Mouse (Mus musculus) kidney, embryonic 14.5 days (tissue): ENCODE data around the gene Por. TPM values are rescaled to one million over a fixed set of nuclear protein-coding genes. Genes with fewer than 3 reads are reported as not detected.
A peak's percentile ranks its signal among the peaks of the same experiment; 100 is the strongest.

ENCODE experiments used
- ATAC-seq: fragments of 200-750 bp; cut with Nextera tagmentation; 2 replicates; pipeline ENCODE4 v1.8.0; 2017; ENCODE audit warnings: moderate number of reproducible peaks, mild to moderate bottlenecking, moderate TSS enrichment, moderate library complexity; ENCODE audit not compliant: low FRiP score, low TSS enrichment
- H3K27ac ChIP-seq: fragments of 300-500 bp; sonication (generic); 2 replicates; pipeline ENCODE4 v1.5.1; 2014; ENCODE audit warnings: low read depth, mild to moderate bottlenecking, low read length, moderate library complexity, mixed read lengths
- H3K27me3 ChIP-seq: fragments of 300-500 bp; sonication (generic); 2 replicates; pipeline ENCODE4 v1.6.1; 2014; ENCODE audit warnings: mild to moderate bottlenecking, low read length; ENCODE audit not compliant: control insufficient read depth, insufficient read depth
- H3K36me3 ChIP-seq: fragments of 300-500 bp; sonication (generic); 2 replicates; pipeline ENCODE4 v1.6.1; 2014; ENCODE audit warnings: low read length, mixed read lengths; ENCODE audit not compliant: control insufficient read depth, insufficient read depth
- H3K4me1 ChIP-seq: fragments of 300-500 bp; sonication (generic); 2 replicates; pipeline ENCODE4 v1.6.1; 2014; ENCODE audit warnings: low read length, mixed read lengths; ENCODE audit not compliant: control insufficient read depth, insufficient read depth
- H3K4me2 ChIP-seq: fragments of 300-500 bp; sonication (generic); replicated peaks from 2 replicates; pipeline ENCODE4 v1.6.1; 2014; ENCODE audit warnings: low read depth, mild to moderate bottlenecking, low read length
- H3K4me3 ChIP-seq: fragments of 300-500 bp; sonication (generic); 2 replicates; pipeline ENCODE4 v1.5.1; 2014; ENCODE audit warnings: mild to moderate bottlenecking, low read length
- H3K9ac ChIP-seq: fragments of 300-500 bp; sonication (generic); 2 replicates; pipeline ENCODE4 v1.6.1; 2014; ENCODE audit warnings: low read depth, mild to moderate bottlenecking, low read length, moderate library complexity
- H3K9me3 ChIP-seq: fragments of 300-500 bp; sonication (generic); 2 replicates; pipeline ENCODE4 v1.6.1; 2016; ENCODE audit warnings: low read length; ENCODE audit not compliant: control insufficient read depth
- WGBS: fragments of 180-500 bp; shearing (Covaris S2); extraction: QIAGEN DNeasy Blood & Tissue Kit; methylation state at CpG from one replicate; pipeline ENCODE4 v1.1.7; 2014; 5-methylcytosine and 5-hydroxymethylcytosine counted together
- polyA plus RNA-seq: library from polyadenylated mRNA; unstranded; fragments of >200 nt; fragmentation: Nextera tagmentation; extraction: Ambion mirVana; gene quantifications from 2 replicates; pipeline ENCODE4 v1.2.1, GENCODE M21; 2014

Gene Por
- polyA plus RNA-seq, 1 experiment from 2014 or later, result 64.2 TPM

GRCm38 (mm10) chr5:135666890-135667289 lies 2.9 kb upstream of the Por start:
- ATAC-seq, result no peak
- Histone ChIP-seq H3K9ac (no peak overlapping the region), H3K27me3 (no peaks in the 10 kb centered on the region), H3K36me3 (no peaks in the 10 kb centered on the region), H3K27ac (no peak overlapping the region), H3K4me2 (no peak overlapping the region), H3K4me1 (no peaks in the 10 kb centered on the region), H3K4me3 (no peak overlapping the region), H3K9me3 (peaks cover 4% of the 10 kb centered on the region; the same call in 1 of the 2 replicates)
- WGBS, result 91% methylated on average over 5 of the region's 5 CpGs

GRCm38 (mm10) chr5:135668071-135668470 lies 1.8 kb upstream of the Por start:
- Histone ChIP-seq H3K27me3 (no peaks in the 10 kb centered on the region), H3K4me2 (no peak overlapping the region), H3K9ac (no peak overlapping the region), H3K27ac (no peak overlapping the region), H3K9me3 (peaks cover 4% of the 10 kb centered on the region; the same call in 1 of the 2 replicates), H3K36me3 (no peaks in the 10 kb centered on the region), H3K4me1 (no peaks in the 10 kb centered on the region), H3K4me3 (no peak overlapping the region)
- WGBS, result 85% methylated on average over 7 of the region's 7 CpGs
- no peak for ATAC-seq

- Histone ChIP-seq H3K4me3 (no peak overlapping the region), H3K4me1 (peaks cover 19% of the 10 kb centered on the region)
These were observed 1.0 kb downstream of the Por start for GRCm38 (mm10) chr5:135670881-135671280.

GRCm38 (mm10) chr5:135672509-135672908 lies 2.7 kb downstream of the Por start:
- no peaks in the 10 kb centered on the region for H3K27me3 ChIP-seq
- no peaks in the 10 kb centered on the region for H3K9me3 ChIP-seq
- no peak for ATAC-seq
- H3K9ac ChIP-seq, result no peak overlapping the region
- H3K4me1 ChIP-seq, result peaks cover 19% of the 10 kb centered on the region
- no peaks in the 10 kb centered on the region for H3K36me3 ChIP-seq
- no peak overlapping the region for H3K4me3 ChIP-seq
- H3K27ac ChIP-seq, result no peak overlapping the region
- H3K4me2 ChIP-seq, result no peak overlapping the region
- WGBS, result 58% methylated on average over 4 of the region's 4 CpGs

More at GRCm38 (mm10) chr5:135670881-135671280, 1.0 kb downstream of the Por start:
- no peak overlapping the region for H3K27ac ChIP-seq
- H3K4me2 ChIP-seq, result no peak overlapping the region
- no peak for ATAC-seq
- H3K9ac ChIP-seq, result no peak overlapping the region
- no peaks in the 10 kb centered on the region for H3K36me3 ChIP-seq
- peaks cover 2% of the 10 kb centered on the region; the same call in 1 of the 2 replicates for H3K9me3 ChIP-seq
- H3K27me3 ChIP-seq, result no peaks in the 10 kb centered on the region
- WGBS, result 52% methylated on average over 2 of the region's 2 CpGs

- H3K4me2 ChIP-seq, result no peak overlapping the region
- H3K9me3 ChIP-seq, result no peaks in the 10 kb centered on the region
- no peak overlapping the region for H3K4me3 ChIP-seq
- H3K9ac ChIP-seq, result no peak overlapping the region
- peaks cover 19% of the 10 kb centered on the region for H3K4me1 ChIP-seq
- H3K36me3 ChIP-seq, result no peaks in the 10 kb centered on the region
- H3K27me3 ChIP-seq, result no peaks in the 10 kb centered on the region
- no peak overlapping the region for H3K27ac ChIP-seq
- 65% methylated on average over 5 of the region's 5 CpGs for WGBS
- no peak for ATAC-seq
These were observed 3.1 kb downstream of the Por start for GRCm38 (mm10) chr5:135672980-135673379.

- Histone ChIP-seq H3K4me3 (no peak overlapping the region), H3K4me2 (no peak overlapping the region), H3K27me3 (no peaks in the 10 kb centered on the region), H3K36me3 (no peaks in the 10 kb centered on the region), H3K27ac (no peak overlapping the region), H3K4me1 (peaks cover 19% of the 10 kb centered on the region), H3K9ac (no peak overlapping the region), H3K9me3 (no peaks in the 10 kb centered on the region)
- WGBS, result 11% methylated on average over 3 of the region's 3 CpGs
- ATAC-seq, result peak; percentile 84
These were observed 4.5 kb downstream of the Por start for GRCm38 (mm10) chr5:135674349-135674775.

GRCm38 (mm10) chr5:135674821-135675220 lies 5.0 kb downstream of the Por start:
- no peaks in the 10 kb centered on the region for H3K9me3 ChIP-seq
- WGBS, result 2% methylated on average over 11 of the region's 11 CpGs
- H3K9ac ChIP-seq, result no peak overlapping the region
- peak overlapping the region; percentile 39 for H3K27ac ChIP-seq
- peaks cover 19% of the 10 kb centered on the region for H3K4me1 ChIP-seq
- no peaks in the 10 kb centered on the region for H3K27me3 ChIP-seq
- H3K4me3 ChIP-seq, result no peak overlapping the region
- no peaks in the 10 kb centered on the region for H3K36me3 ChIP-seq
- peak; percentile 71 for ATAC-seq
- peak overlapping the region; percentile 18; the same call in 1 of the 2 replicates for H3K4me2 ChIP-seq

GRCm38 (mm10) chr5:135676696-135677095 lies 6.9 kb downstream of the Por start:
- H3K4me3 ChIP-seq, result no peak overlapping the region
- H3K36me3 ChIP-seq, result no peaks in the 10 kb centered on the region
- no peaks in the 10 kb centered on the region for H3K27me3 ChIP-seq
- peaks cover 19% of the 10 kb centered on the region for H3K4me1 ChIP-seq
- no peak overlapping the region for H3K9ac ChIP-seq
- ATAC-seq, result no peak
- 49% methylated on average over 3 of the region's 3 CpGs for WGBS
- H3K9me3 ChIP-seq, result no peaks in the 10 kb centered on the region
- no peak overlapping the region for H3K27ac ChIP-seq
- H3K4me2 ChIP-seq, result no peak overlapping the region

- ATAC-seq, result no peak
- H3K4me2 ChIP-seq, result no peak overlapping the region
- no peaks in the 10 kb centered on the region for H3K9me3 ChIP-seq
- H3K27me3 ChIP-seq, result no peaks in the 10 kb centered on the region
- H3K27ac ChIP-seq, result no peak overlapping the region
- peaks cover 19% of the 10 kb centered on the region for H3K4me1 ChIP-seq
- WGBS, result 84% methylated on average over 2 of the region's 2 CpGs
- no peak overlapping the region for H3K9ac ChIP-seq
- no peaks in the 10 kb centered on the region for H3K36me3 ChIP-seq
- H3K4me3 ChIP-seq, result no peak overlapping the region
These were observed 7.4 kb downstream of the Por start for GRCm38 (mm10) chr5:135677251-135677650.
